Mouse (Mus musculus): ENCODE measurements at regions not wholly inside any gene's neighbourhood (a gene's known extent, or its start where the extent isn't known, plus 50 kb on each side); places are given as distances from the start of the nearest gene placed in this dataset.

DNA sequence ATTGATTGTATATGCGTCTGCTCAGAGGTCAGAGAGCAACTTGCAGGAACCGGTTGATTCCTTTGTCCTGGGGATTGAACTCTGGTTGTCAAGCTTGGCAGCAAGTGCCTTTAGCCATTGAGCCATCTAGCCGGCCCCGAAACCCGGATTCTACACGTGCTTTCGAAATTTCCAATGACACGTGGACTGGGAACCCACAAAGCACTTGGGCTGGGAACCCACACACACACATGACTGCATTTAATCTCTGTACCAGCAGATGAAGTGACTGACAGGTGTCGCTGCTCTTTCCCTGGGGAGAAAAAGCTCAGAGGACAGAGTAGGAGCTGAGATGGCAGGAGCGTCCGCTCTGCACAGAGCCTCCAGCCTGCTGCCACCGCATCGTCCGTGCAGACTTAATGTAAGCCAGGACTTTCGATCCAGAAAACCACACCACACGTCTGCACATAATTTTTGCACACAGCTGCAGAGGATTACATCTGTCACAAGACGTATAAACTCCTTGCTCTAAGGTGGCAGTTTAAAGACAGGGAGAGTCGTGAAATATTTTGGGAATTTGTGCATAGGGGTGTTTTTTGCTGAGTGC is 129.4 kb upstream of the Zfp217 start:
- no peak overlapping the region for H3K4me3 ChIP-seq
- H3K4me2 ChIP-seq = no peak overlapping the region
- no peak overlapping the region for H3K27ac ChIP-seq
- no peak overlapping the region for H3K9ac ChIP-seq
- H3K36me3 ChIP-seq = no peaks in the 10 kb centered on the region
- H3K27me3 ChIP-seq = no peaks in the 10 kb centered on the region
- peaks cover 4% of the 10 kb centered on the region; the same call in 1 of the 2 replicates for H3K4me1 ChIP-seq
- no peaks in the 10 kb centered on the region for H3K9me3 ChIP-seq
- 63% methylated on average over 18 of the region's 18 CpGs for WGBS
- ATAC-seq (ENCODE audit: borderline replicate concordance, extremely low read depth, low FRiP score, low TSS enrichment) = no peak

DNA sequence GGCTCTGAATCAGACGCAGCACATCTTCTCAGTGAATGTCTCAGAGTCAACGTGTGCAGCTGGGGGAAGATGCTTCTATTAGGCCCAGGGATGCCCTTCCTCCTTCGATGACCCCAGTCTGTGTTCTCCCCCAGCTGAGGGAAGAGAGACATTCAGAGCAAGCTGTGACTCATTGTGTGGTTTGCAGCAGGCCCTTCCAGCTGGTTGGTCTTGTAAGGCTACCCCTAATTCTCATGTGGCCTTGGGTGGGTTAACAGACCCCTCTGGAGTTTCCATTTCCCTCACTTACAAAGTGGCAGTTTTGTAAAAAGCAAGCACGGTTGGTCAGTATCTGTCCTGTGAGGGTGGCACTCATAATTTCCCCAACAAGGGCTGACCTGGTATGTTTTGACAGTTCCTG is 127.8 kb upstream of the Zfp217 start:
- no peaks in the 10 kb centered on the region for H3K36me3 ChIP-seq
- 0 out of 2 replicates have a peak, but pooled peaks cover 6% of the 10 kb centered on the region for H3K9me3 ChIP-seq
- no peak overlapping the region for H3K4me2 ChIP-seq
- peaks cover 4% of the 10 kb centered on the region; the same call in 1 of the 2 replicates for H3K4me1 ChIP-seq
- H3K9ac ChIP-seq = no peak overlapping the region
- ATAC-seq (ENCODE audit: borderline replicate concordance, extremely low read depth, low FRiP score, low TSS enrichment) = no peak
- no peaks in the 10 kb centered on the region for H3K27me3 ChIP-seq
- WGBS = 82% methylated on average over 4 of the region's 4 CpGs
- H3K27ac ChIP-seq = no peak overlapping the region
- no peak overlapping the region for H3K4me3 ChIP-seq

DNA sequence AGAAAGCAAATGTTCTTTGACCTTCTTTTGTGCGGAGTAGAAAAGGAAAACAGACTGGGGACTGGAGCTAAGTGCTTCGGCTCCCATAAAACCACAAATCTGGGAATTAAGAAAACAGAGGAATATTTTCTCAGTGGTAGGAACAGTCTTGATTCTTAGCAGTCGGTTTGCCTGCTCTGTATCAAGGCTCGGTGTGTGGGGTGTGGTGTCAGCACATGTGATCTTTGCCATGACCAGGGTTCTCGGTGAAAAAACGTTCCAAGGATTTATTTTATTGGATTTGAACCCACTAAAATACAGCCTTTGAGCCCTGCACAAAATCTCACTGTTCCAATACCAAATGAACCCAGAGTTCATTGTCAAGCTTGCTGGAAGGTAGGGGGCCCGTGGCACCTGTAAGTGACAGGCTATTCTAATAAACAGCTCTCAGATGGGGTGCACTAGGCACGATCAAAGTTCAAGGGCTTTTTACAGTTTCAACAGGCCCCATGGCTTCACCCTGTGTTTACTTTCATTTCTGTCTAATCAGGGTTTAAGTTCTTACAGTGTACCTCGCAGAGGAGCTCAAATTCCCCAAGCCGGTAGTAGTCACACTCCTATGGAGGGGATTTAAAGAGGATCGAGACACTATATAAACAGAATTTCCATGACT is 122.1 kb upstream of the Zfp217 start:
- Histone ChIP-seq H3K36me3 (no peaks in the 10 kb centered on the region), H3K4me1 (peaks cover 26% of the 10 kb centered on the region), H3K27me3 (no peaks in the 10 kb centered on the region), H3K27ac (peak overlapping the region; percentile 34), H3K4me3 (no peak overlapping the region), H3K9me3 (0 out of 2 replicates have a peak, but pooled peaks cover 6% of the 10 kb centered on the region), H3K9ac (no peak overlapping the region), H3K4me2 (no peak overlapping the region)
- 44% methylated on average over 11 of the region's 11 CpGs for WGBS
- ATAC-seq (ENCODE audit: borderline replicate concordance, extremely low read depth, low FRiP score, low TSS enrichment) = no peak

DNA sequence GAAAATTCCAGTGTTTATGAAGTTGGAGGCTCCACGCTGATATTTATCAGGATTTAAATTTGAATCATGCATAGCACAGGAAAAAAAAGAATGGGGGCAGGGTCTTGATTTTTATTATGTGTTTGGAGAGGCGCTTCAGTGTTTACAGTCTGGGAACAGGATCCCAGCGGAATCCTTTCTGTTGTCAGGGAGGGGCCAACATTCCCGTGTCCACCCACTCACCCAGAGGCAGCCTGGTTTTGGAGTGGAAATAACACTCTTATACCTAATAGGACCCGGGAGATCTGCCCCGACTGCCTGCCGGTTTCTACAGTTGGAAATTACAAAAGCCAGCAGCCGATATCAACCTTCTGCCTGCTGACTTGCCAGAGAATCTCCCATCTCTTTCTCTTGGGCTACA is 120.2 kb upstream of the Zfp217 start:
- H3K27ac ChIP-seq = peak overlapping the region; percentile 87
- H3K4me2 ChIP-seq = peak overlapping the region; percentile 58
- H3K9me3 ChIP-seq = 0 out of 2 replicates have a peak, but pooled peaks cover 6% of the 10 kb centered on the region
- H3K27me3 ChIP-seq = no peaks in the 10 kb centered on the region
- no peaks in the 10 kb centered on the region for H3K36me3 ChIP-seq
- H3K4me1 ChIP-seq = peaks cover 30% of the 10 kb centered on the region
- no peak overlapping the region for H3K4me3 ChIP-seq
- WGBS = 9% methylated on average over 8 of the region's 8 CpGs
- ATAC-seq (ENCODE audit: borderline replicate concordance, extremely low read depth, low FRiP score, low TSS enrichment) = no peak
- H3K9ac ChIP-seq = 0 out of 2 replicates have a peak overlapping the region, but pooled peaks have one; percentile 17

DNA sequence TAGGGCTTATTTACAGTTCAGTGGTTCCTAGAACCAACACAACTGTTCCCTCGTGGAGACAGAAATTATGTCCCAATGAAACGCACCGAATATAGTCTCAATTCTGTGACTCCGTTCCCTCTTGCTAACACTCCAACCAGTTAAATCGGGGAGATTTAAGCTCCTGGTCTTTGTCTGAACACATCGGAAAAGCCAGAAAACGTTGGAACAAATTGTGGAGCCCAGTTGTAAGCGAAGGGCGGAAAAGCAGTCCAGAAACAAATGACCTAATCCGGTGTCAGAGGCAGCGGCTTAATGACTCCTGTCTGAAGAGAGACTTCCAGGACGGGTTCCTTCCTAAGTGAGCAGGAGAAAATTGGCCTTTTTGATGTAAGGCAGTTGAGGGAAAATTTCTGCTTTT is 119.2 kb upstream of the Zfp217 start:
- WGBS = 5% methylated on average over 12 of the region's 12 CpGs
- no peaks in the 10 kb centered on the region for H3K27me3 ChIP-seq
- ATAC-seq (ENCODE audit: borderline replicate concordance, extremely low read depth, low FRiP score, low TSS enrichment) = 0 out of 2 replicates have a peak, but pooled peaks have one; percentile 41

DNA sequence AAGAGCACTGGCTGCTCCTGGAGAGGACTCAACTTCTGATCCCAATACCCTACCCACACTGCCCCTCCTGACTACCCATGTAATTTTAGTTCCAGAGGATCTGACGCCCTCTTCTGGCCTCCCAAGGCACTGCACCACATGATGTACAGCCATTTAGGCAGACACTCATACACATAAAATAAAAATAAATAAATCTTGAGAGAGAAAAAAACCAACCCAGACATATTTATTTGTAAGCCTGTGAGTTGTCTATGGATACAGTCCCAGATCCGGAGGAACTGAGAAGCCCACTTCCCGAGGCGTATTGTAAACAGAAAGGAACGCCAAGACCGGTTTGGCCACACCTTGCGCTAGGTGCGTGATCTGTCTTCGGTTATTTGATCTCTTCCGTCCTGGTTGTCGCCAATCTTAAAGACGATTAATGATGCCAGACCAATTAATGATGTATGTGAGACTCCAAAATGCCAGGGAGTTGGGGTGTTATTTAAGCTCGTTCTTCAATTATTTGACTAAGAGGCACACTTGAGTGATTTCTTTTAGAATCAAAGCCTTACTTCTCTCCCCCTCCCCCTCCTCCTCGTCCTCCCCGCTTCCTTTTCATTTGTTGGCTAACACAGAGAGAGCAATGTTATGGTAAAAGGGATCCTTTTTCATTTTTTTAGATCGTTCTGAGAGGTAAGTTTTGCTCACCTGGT is 118.7 kb upstream of the Zfp217 start:
- Histone ChIP-seq H3K4me1 (peaks cover 30% of the 10 kb centered on the region), H3K9ac (no peak overlapping the region), H3K27me3 (no peaks in the 10 kb centered on the region), H3K4me2 (peak overlapping the region; percentile 58), H3K9me3 (0 out of 2 replicates have a peak, but pooled peaks cover under 1% of the 10 kb centered on the region), H3K27ac (peak overlapping the region; percentile 87), H3K4me3 (peak overlapping the region; percentile 30), H3K36me3 (no peaks in the 10 kb centered on the region)
- ATAC-seq (ENCODE audit: borderline replicate concordance, extremely low read depth, low FRiP score, low TSS enrichment) = peak; percentile 37; the same call in 1 of the 2 replicates
- WGBS = 13% methylated on average over 16 of the region's 16 CpGs

More for the DNA sequence above, 119.2 kb upstream of the Zfp217 start:
- peak overlapping the region; percentile 58 for H3K4me2 ChIP-seq
- H3K36me3 ChIP-seq = no peaks in the 10 kb centered on the region
- H3K9ac ChIP-seq = no peak overlapping the region
- H3K4me3 ChIP-seq = peak overlapping the region; percentile 30
- H3K4me1 ChIP-seq = peaks cover 30% of the 10 kb centered on the region
- peak overlapping the region; percentile 87 for H3K27ac ChIP-seq
- H3K9me3 ChIP-seq = 0 out of 2 replicates have a peak, but pooled peaks cover 6% of the 10 kb centered on the region

DNA sequence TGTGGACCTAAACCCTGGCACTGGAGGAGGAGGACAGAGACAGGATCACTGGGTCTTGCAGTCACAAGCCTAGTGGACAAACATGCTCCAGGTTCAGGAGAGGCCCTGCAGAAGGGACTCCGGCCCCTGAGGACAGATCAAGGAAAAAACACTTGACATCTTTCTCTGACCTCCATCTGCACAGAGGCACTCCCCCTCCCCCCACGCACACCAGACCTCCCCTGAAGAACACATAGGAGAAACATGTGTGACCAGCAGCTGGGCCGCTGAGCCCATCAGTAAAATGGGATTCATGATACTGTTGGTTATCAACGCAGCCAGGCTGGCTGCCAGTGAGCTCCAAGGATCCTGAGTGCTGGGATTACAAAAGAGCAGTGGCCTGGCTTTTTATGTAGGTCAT is 115.7 kb upstream of the Zfp217 start:
- no peak for ATAC-seq (ENCODE audit: borderline replicate concordance, extremely low read depth, low FRiP score, low TSS enrichment)
- Histone ChIP-seq H3K27ac (no peak overlapping the region), H3K4me3 (no peak overlapping the region), H3K36me3 (no peaks in the 10 kb centered on the region), H3K9me3 (no peaks in the 10 kb centered on the region), H3K9ac (no peak overlapping the region), H3K27me3 (no peaks in the 10 kb centered on the region), H3K4me2 (no peak overlapping the region), H3K4me1 (peaks cover 29% of the 10 kb centered on the region)
- WGBS = 39% methylated on average over 4 of the region's 4 CpGs

DNA sequence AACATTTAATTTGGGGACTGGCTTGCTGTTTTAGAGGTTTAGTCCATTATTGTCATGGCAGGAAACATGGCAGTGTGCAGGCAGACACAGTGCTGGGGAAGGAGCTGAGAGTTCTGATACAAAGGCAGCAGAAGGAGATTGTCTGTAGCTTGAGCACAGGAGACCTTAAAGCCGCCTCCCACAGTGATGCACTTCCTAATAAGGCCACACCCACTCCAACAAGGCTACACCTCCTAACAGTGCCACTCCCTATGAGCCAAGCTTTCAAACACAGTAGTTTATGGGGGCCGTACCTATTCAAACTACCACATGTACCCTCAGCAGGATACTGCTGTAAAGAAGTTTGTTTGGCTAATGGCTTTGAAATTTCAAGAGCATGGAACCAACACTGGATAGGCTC is 113.3 kb upstream of the Zfp217 start:
- H3K9ac ChIP-seq = no peak overlapping the region
- WGBS = 83% methylated on average over 2 of the region's 2 CpGs
- no peak overlapping the region for H3K27ac ChIP-seq
- H3K4me3 ChIP-seq = no peak overlapping the region
- peaks cover 8% of the 10 kb centered on the region for H3K4me1 ChIP-seq
- no peak overlapping the region for H3K4me2 ChIP-seq
- H3K27me3 ChIP-seq = no peaks in the 10 kb centered on the region
- H3K9me3 ChIP-seq = no peaks in the 10 kb centered on the region
- ATAC-seq (ENCODE audit: borderline replicate concordance, extremely low read depth, low FRiP score, low TSS enrichment) = no peak
- H3K36me3 ChIP-seq = no peaks in the 10 kb centered on the region

DNA sequence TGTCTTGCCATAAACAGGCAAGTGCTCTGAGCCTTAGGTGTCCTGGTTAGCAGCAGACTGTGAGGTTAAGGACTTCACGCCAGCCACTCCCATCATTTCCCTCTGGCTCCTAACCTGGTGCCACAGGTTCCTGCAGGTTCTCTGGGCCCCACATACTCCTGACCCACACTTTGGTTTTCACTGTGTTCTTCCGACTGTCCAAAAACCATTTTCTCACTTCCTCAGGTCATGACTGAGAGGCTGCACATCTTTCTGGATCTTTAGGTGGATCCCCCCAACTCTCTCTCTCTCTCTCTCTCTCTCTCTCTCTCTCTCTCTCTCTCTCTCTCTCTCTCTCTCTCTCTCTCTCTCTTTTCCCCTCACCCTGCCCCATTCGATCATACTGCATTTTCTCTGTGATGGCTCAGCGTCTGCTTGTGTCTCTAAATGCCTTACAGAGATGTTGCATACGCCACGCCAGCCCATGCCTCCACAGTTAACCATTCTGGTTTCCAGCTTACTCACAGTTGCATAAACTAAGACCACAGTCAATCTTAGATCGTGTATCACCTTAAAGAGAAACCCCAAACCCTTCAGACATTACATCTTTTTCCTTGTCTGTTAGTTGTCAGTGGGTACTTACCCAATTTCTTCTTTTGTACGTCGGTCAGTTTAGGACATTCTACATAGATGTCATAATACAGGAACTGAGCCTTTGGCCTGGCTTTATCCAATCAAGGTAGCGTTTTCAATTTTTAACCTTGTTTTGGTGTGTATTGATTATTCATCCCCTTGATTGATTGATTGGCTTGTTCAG is 112.0 kb upstream of the Zfp217 start:
- no peaks in the 10 kb centered on the region for H3K36me3 ChIP-seq
- WGBS = 91% methylated on average over 10 of the region's 10 CpGs

DNA sequence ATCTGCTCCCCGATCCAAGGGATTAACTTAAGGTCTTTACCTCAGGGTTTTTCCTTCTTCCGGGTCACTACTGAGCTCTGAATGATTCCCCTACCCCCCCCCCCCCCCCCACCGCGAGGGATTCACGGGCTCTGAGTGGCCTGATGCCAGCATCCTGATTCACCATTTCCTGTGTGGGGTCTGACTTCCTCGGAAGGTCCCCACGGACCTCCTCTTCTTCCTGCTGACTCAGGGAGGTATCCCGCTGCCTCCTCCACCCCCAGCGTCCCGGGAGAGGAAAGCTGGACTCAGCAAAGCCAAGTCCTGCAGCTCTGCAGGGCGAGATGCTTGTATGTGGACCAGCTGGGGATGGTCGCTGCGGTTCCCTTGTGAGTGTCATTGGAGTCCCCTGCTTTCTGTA is 110.5 kb upstream of the Zfp217 start:
- H3K4me1 ChIP-seq = 0 out of 2 replicates have a peak, but pooled peaks cover 6% of the 10 kb centered on the region
- no peak for ATAC-seq (ENCODE audit: borderline replicate concordance, extremely low read depth, low FRiP score, low TSS enrichment)

More for the DNA sequence above, 112.0 kb upstream of the Zfp217 start:
- ATAC-seq (ENCODE audit: borderline replicate concordance, extremely low read depth, low FRiP score, low TSS enrichment) = no peak
- Histone ChIP-seq H3K9ac (no peak overlapping the region), H3K27me3 (no peaks in the 10 kb centered on the region), H3K9me3 (no peaks in the 10 kb centered on the region), H3K4me3 (no peak overlapping the region), H3K4me2 (no peak overlapping the region), H3K4me1 (peaks cover 8% of the 10 kb centered on the region), H3K27ac (no peak overlapping the region)

DNA sequence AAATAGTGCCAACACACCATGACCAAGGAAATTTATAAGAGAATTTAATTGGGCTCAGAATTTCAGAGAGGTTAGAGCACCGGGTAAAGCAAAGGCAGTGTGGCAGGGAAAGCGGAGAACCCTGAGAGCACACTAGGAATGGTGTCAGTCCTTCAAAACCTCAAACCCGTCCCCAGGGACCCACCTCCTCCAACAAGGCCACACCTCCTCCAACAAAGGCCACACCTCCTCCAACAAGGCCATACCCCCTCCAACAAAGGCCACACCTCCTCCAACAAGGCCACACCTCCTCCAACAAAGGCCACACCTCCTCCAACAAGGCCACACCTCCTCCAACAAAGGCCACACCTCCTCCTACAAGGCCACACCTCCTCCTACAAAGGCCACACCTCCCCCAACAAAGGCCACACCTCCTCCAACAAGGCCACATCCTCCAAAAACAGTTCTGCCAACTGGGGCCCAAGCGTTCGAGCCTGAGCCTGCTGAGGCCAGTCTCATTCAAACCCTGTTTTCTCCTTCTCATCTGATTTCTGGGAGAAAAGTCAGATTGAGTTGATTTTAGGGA is 109.8 kb upstream of the Zfp217 start:
- no peak overlapping the region for H3K9ac ChIP-seq
- 0 out of 2 replicates have a peak, but pooled peaks cover 6% of the 10 kb centered on the region for H3K4me1 ChIP-seq
- H3K4me3 ChIP-seq = no peak overlapping the region
- H3K27ac ChIP-seq = no peak overlapping the region
- H3K36me3 ChIP-seq = no peaks in the 10 kb centered on the region
- no peak for ATAC-seq (ENCODE audit: borderline replicate concordance, extremely low read depth, low FRiP score, low TSS enrichment)
- H3K27me3 ChIP-seq = no peaks in the 10 kb centered on the region
- 86% methylated on average over 5 of the region's 5 CpGs for WGBS
- H3K4me2 ChIP-seq = no peak overlapping the region
- no peaks in the 10 kb centered on the region for H3K9me3 ChIP-seq

More for the DNA sequence above, 110.5 kb upstream of the Zfp217 start:
- Histone ChIP-seq H3K9ac (no peak overlapping the region), H3K27me3 (no peaks in the 10 kb centered on the region), H3K4me2 (no peak overlapping the region; the same call in 1 of the 2 replicates), H3K36me3 (no peaks in the 10 kb centered on the region), H3K27ac (no peak overlapping the region), H3K4me3 (no peak overlapping the region), H3K9me3 (no peaks in the 10 kb centered on the region)
- 53% methylated on average over 13 of the region's 13 CpGs for WGBS

Measured in lung, embryonic 15.5 days (tissue).